Mouse (Mus musculus) retina, embryonic 14.5 days (tissue): ENCODE measurements around the gene Ccdc155.
A peak's percentile ranks its signal among the peaks of the same experiment; 100 is the strongest.

Experiments used
- DNase-seq: peaks from one replicate; pipeline ENCODE4 v3.0.0-alpha.2; 2015; ENCODE audit warnings: low spot score

Ccdc155 gene

GRCm38 (mm10) chr7:45144368-45145174 lies 60.1 kb downstream of the Ccdc155 start:
- no peak for DNase-seq

GRCm38 (mm10) chr7:45141914-45142313 lies 62.8 kb downstream of the Ccdc155 start:
- no peak for DNase-seq

GRCm38 (mm10) chr7:45141319-45141718 lies 63.4 kb downstream of the Ccdc155 start:
- DNase-seq: no peak

- DNase-seq: no peak
These were observed 64.6 kb downstream of the Ccdc155 start for GRCm38 (mm10) chr7:45139904-45140723.

- no peak for DNase-seq
These were observed 66.3 kb downstream of the Ccdc155 start for GRCm38 (mm10) chr7:45138403-45138802.

GRCm38 (mm10) chr7:45137171-45138006 lies 67.3 kb downstream of the Ccdc155 start:
- DNase-seq: no peak

- DNase-seq: peak; percentile 89
These were observed 68.6 kb downstream of the Ccdc155 start, which contains the start of the genes Gm45713 and Flt3l for GRCm38 (mm10) chr7:45135993-45136567. TSS of gene Gm45713 (minus strand) at chr7:45136231. TSS of gene Flt3l (minus strand) at chr7:45136432.

GRCm38 (mm10) chr7:45135370-45135769 lies 69.3 kb downstream of the Ccdc155 start:
- DNase-seq: no peak

GRCm38 (mm10) chr7:45134544-45135026 lies 70.1 kb downstream of the Ccdc155 start:
- peak; percentile 70 for DNase-seq
